In genomic region chr10:116362181-116362580, GRCm38 (mm10) we compare ENCODE assay signal across 12 mouse cellular contexts.
DNase-seq lines count a peak whose midpoint lies in the region; ATAC-seq lines count a peak whose summit lies in the region.
"Had no signal": no experiment of that assay in that cellular context is flagged by ENCODE, and none has a peak within 500 bp of the region (broad histone marks: within the 10 kb centered on the region; RNA-seq: fewer than 3 reads in every experiment).

No protein-coding gene starts in this region.

- H3K27ac ChIP-seq in hindbrain, embryonic 13.5 days, result peak overlapping the region; percentile 60; the same call in 1 of the 2 replicates
- no peak overlapping the region for H3K27ac ChIP-seq in hindbrain, embryonic 11.5 days (ENCODE audit: low read depth, low read length)
- H3K27ac ChIP-seq: limb, embryonic 13.5 days; stomach, embryonic 15.5 days had no signal

- intact Hi-C loops in gastrocnemius, postnatal 14 days (cut with DNase I; ENCODE audit: low total_unique reads), result no loop called here

- no peaks in the 10 kb centered on the region for H3K27me3 ChIP-seq in hindbrain, embryonic 13.5 days
- H3K27me3 ChIP-seq in hindbrain, embryonic 11.5 days (ENCODE audit: control insufficient read depth, insufficient read depth, low read length), result no peaks in the 10 kb centered on the region
- H3K27me3 ChIP-seq: limb, embryonic 13.5 days; stomach, embryonic 15.5 days had no signal

- 40% methylated on average over 6 of the region's 6 CpGs for WGBS in hindbrain, embryonic 13.5 days
- 76% methylated on average over 6 of the region's 6 CpGs for WGBS in hindbrain, embryonic 11.5 days

- no peaks in the 10 kb centered on the region for H3K36me3 ChIP-seq in hindbrain, embryonic 13.5 days
- no peaks in the 10 kb centered on the region for H3K36me3 ChIP-seq in hindbrain, embryonic 11.5 days (ENCODE audit: control insufficient read depth, insufficient read depth, low read length)
- H3K36me3 ChIP-seq: limb, embryonic 13.5 days; stomach, embryonic 15.5 days had no signal

- no peaks in the 10 kb centered on the region for H3K9me3 ChIP-seq in hindbrain, embryonic 13.5 days
- H3K9me3 ChIP-seq in hindbrain, embryonic 11.5 days (ENCODE audit: control insufficient read depth, low read length), result no peaks in the 10 kb centered on the region
- H3K9me3 ChIP-seq: limb, embryonic 13.5 days; stomach, embryonic 15.5 days had no signal

- DNase-seq in hindbrain, embryonic 11.5 days (ENCODE audit: low spot score), result no peak
- DNase-seq in cerebellum, postnatal 36 days, result peak; percentile 87 to 92
- peak; percentile 69 for DNase-seq in layer of hippocampus, adult 9-11 months
- DNase-seq in right cerebral cortex, postnatal 10 days (ENCODE audit: low spot score in 2 of 2), result peak; percentile 76 to 86
- DNase-seq in kidney, adult 11 months, result no peak
- no peak for DNase-seq in gastrocnemius, postnatal 14 days
- DNase-seq in thymus, postnatal 36 days, result no peak
- DNase-seq: lung, postnatal 36 days had no signal

- peak; percentile 83 for ATAC-seq in hindbrain, embryonic 13.5 days (ENCODE audit: low FRiP score)
- ATAC-seq in hindbrain, embryonic 11.5 days (ENCODE audit: low FRiP score), result no peak
- ATAC-seq: intestine, postnatal 0 days had no signal

- H3K4me1 ChIP-seq in hindbrain, embryonic 13.5 days (replicated peaks), result 0 out of 2 replicates have a peak, but pooled peaks cover 10% of the 10 kb centered on the region
- H3K4me1 ChIP-seq in hindbrain, embryonic 11.5 days (replicated peaks; ENCODE audit: control insufficient read depth, insufficient read depth, low read length), result no peaks in the 10 kb centered on the region
- H3K4me1 ChIP-seq: stomach, embryonic 15.5 days had no signal

- H3K4me3 ChIP-seq in hindbrain, embryonic 13.5 days, result no peak overlapping the region
- H3K4me3 ChIP-seq in hindbrain, embryonic 11.5 days (ENCODE audit: low read depth, low read length), result no peak overlapping the region
- H3K4me3 ChIP-seq: limb, embryonic 13.5 days; stomach, embryonic 15.5 days had no signal

- no peak overlapping the region for H3K4me2 ChIP-seq in hindbrain, embryonic 13.5 days
- H3K4me2 ChIP-seq in hindbrain, embryonic 11.5 days (replicated peaks; ENCODE audit: low read depth, low read length), result no peak overlapping the region
- H3K4me2 ChIP-seq: limb, embryonic 13.5 days; stomach, embryonic 15.5 days had no signal

- no peak overlapping the region for H3K9ac ChIP-seq in hindbrain, embryonic 13.5 days
- no peak overlapping the region for H3K9ac ChIP-seq in hindbrain, embryonic 11.5 days (ENCODE audit: low read depth, low read length)
- H3K9ac ChIP-seq: limb, embryonic 13.5 days; stomach, embryonic 15.5 days had no signal

Comparison
In these comparisons a context has a peak if more than half of its experiments do, and no peak if none do; other contexts are left out.
1. DNase-seq: peak in cerebellum, postnatal 36 days (2 of 2), layer of hippocampus, adult 9-11 months (single experiment) and right cerebral cortex, postnatal 10 days (2 of 2); none in hindbrain, embryonic 11.5 days (single experiment), kidney, adult 11 months (single experiment), gastrocnemius, postnatal 14 days (single experiment) and thymus, postnatal 36 days (0 of 2).